Mouse (Mus musculus): ENCODE results near the gene Grk3.
A peak's percentile ranks its signal among the peaks of the same experiment; 100 is the strongest.

The Grk3 gene

GRCm38 (mm10) chr5:113015236-113016061, at the start of gene Grk3:
TSS of gene Grk3 (minus strand) at chr5:113015791.
- peak; percentile 62 for DNase-seq

- DNase-seq = peak; percentile 79
Measured at GRCm38 (mm10) chr5:113054308-113054707, 38.7 kb upstream of the Grk3 start.

GRCm38 (mm10) chr5:113050581-113051185, 35.1 kb upstream of the Grk3 start:
- DNase-seq = no peak

GRCm38 (mm10) chr5:113049876-113050275, 34.3 kb upstream of the Grk3 start:
- DNase-seq = no peak

GRCm38 (mm10) chr5:113045511-113046273, 30.1 kb upstream of the Grk3 start:
- DNase-seq = no peak

GRCm38 (mm10) chr5:113043531-113043930, 27.9 kb upstream of the Grk3 start:
- no peak for DNase-seq

GRCm38 (mm10) chr5:113041567-113042071, 26.0 kb upstream of the Grk3 start:
- DNase-seq = no peak

- DNase-seq = no peak
Measured at GRCm38 (mm10) chr5:113040776-113041175, 25.2 kb upstream of the Grk3 start.

- no peak for DNase-seq
Measured at GRCm38 (mm10) chr5:113038601-113039000, 23.0 kb upstream of the Grk3 start.

GRCm38 (mm10) chr5:113035094-113036047, 19.8 kb upstream of the Grk3 start:
- DNase-seq = no peak

- DNase-seq = no peak
Measured at GRCm38 (mm10) chr5:113031201-113031754, 15.7 kb upstream of the Grk3 start.

- DNase-seq = no peak
Measured at GRCm38 (mm10) chr5:113030082-113030481, 14.5 kb upstream of the Grk3 start.

GRCm38 (mm10) chr5:113026706-113027105, 11.1 kb upstream of the Grk3 start:
- no peak for DNase-seq

- peak; percentile 54 for DNase-seq
Measured at GRCm38 (mm10) chr5:113024154-113024764, 8.7 kb upstream of the Grk3 start.

- DNase-seq = no peak
Measured at GRCm38 (mm10) chr5:113018190-113018589, 2.6 kb upstream of the Grk3 start.

- DNase-seq = no peak
Measured at GRCm38 (mm10) chr5:113017004-113017403, 1.4 kb upstream of the Grk3 start.

GRCm38 (mm10) chr5:113014808-113015235, 769 bp downstream of the Grk3 start:
- peak; percentile 57 for DNase-seq

GRCm38 (mm10) chr5:113014111-113014807, 1.3 kb downstream of the Grk3 start:
- no peak for DNase-seq

- no peak for DNase-seq
Measured at GRCm38 (mm10) chr5:113011926-113012325, 3.7 kb downstream of the Grk3 start.

GRCm38 (mm10) chr5:113009183-113009820, 6.3 kb downstream of the Grk3 start:
- DNase-seq = no peak

Measured in kidney, adult 18-20 months (tissue).